Mouse (Mus musculus): ENCODE measurements around the gene Gabbr2. TPM values are rescaled to one million over a fixed set of nuclear protein-coding genes. Genes with fewer than 3 reads are reported as not detected.

The Gabbr2 gene
- polyA plus RNA-seq, 1 experiment, result not detected

- Histone ChIP-seq H3K36me3 (replicated peaks; ENCODE audit: low read length) (no peaks in the 10 kb centered on the region), H3K4me3 (replicated peaks) (no peak overlapping the region), H3K4me1 (no peaks in the 10 kb centered on the region; the same call in 1 of the 2 replicates), H3K27me3 (replicated peaks) (peaks cover 25% of the 10 kb centered on the region), H3K9me3 (no peaks in the 10 kb centered on the region)
- TF ChIP-seq GATA1 (IDR thresholded peaks at IDR 0.05; ENCODE audit: borderline replicate concordance, low read length), result no peak
- TF ChIP-seq FLI1 (IDR thresholded peaks at IDR 0.05; ENCODE audit: low read length), result no peak
Observed at GRCm38 (mm10) chr4:46836065-46836464, 155.6 kb downstream of the Gabbr2 start.

- Histone ChIP-seq H3K4me1 (peaks cover under 1% of the 10 kb centered on the region), H3K9me3 (no peaks in the 10 kb centered on the region), H3K4me3 (replicated peaks) (no peak overlapping the region), H3K36me3 (replicated peaks; ENCODE audit: low read length) (no peaks in the 10 kb centered on the region), H3K27me3 (replicated peaks) (peaks cover 23% of the 10 kb centered on the region)
- TF ChIP-seq FLI1 (IDR thresholded peaks at IDR 0.05; ENCODE audit: low read length), result no peak
- TF ChIP-seq GATA1 (IDR thresholded peaks at IDR 0.05; ENCODE audit: borderline replicate concordance, low read length), result no peak
Observed at GRCm38 (mm10) chr4:46835064-46835463, 156.6 kb downstream of the Gabbr2 start.

DNA sequence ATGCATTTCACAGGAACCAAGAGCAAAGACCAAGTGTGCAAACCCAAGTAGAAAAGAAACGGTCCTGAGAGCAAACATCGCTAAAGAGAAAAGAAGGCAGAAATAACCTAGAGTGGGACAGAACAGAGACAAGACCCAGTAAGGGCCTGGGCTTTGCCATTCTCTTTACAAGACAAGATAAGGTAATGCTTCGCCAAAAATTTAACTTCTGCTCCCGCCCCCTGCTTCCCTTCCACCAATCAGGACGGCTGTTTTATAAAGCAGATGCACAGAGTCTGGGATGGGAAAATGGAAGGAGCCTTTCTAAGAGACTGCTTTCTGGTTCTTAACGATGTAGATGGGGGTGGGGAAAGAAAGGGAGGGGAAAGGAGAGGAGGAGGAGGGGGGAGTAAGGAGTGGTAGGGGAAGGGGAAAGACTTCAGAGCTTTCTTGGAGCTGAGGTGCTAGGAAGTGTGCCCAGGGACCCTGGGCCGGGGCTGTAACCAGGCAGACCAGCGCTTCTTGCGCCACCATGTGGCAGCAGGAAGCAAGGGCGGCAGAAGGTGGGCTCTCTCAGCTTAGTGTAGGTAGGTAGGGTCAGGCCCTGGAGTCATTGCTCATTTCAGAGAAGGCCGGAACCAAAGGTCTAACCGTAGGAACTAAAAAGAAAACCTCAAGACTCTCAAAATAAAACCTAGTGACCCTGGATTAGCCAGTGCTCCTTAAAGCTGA lies 158.7 kb downstream of the Gabbr2 start:
- H3K4me1 ChIP-seq, result peaks cover 16% of the 10 kb centered on the region
- H3K27me3 ChIP-seq (replicated peaks), result peaks cover 19% of the 10 kb centered on the region
- H3K9me3 ChIP-seq, result no peaks in the 10 kb centered on the region
- H3K4me3 ChIP-seq (replicated peaks), result no peak overlapping the region
- TF ChIP-seq GATA1 (IDR thresholded peaks at IDR 0.05; ENCODE audit: borderline replicate concordance, low read length), result no peak
- TF ChIP-seq FLI1 (IDR thresholded peaks at IDR 0.05; ENCODE audit: low read length), result no peak
- no peaks in the 10 kb centered on the region for H3K36me3 ChIP-seq (replicated peaks; ENCODE audit: low read length)

DNA sequence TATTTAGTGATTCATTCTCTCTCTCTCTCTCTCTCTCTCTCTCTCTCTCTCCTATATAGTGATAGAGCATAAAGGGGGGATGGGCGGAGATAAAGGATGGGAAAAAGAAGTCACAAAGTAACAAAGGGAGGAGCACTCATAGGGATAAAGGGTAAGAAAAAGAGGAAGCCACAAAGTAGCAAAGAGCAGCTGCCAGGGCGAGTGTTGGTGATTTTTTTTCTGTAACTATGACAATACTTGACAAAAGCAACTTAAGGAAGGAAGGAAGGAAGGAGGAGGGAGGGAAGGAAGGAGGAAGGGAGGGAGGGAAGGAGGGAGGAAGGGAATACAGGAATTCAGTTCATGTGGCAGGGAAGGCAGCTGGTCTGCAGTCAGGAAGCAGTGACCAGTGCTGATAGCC lies 162.0 kb downstream of the Gabbr2 start:
- Histone ChIP-seq H3K9me3 (no peaks in the 10 kb centered on the region), H3K4me1 (peaks cover 16% of the 10 kb centered on the region)
- TF ChIP-seq GATA1 (IDR thresholded peaks at IDR 0.05; ENCODE audit: borderline replicate concordance, low read length) (no peak), FLI1 (IDR thresholded peaks at IDR 0.05; ENCODE audit: low read length) (no peak)

GRCm38 (mm10) chr4:46828141-46828571 lies 163.5 kb downstream of the Gabbr2 start:
- peaks cover 24% of the 10 kb centered on the region for H3K27me3 ChIP-seq (replicated peaks)
- TF ChIP-seq FLI1 (IDR thresholded peaks at IDR 0.05; ENCODE audit: low read length), result no peak
- TF ChIP-seq GATA1 (IDR thresholded peaks at IDR 0.05; ENCODE audit: borderline replicate concordance, low read length), result no peak

More for the DNA sequence above, 162.0 kb downstream of the Gabbr2 start:
- Histone ChIP-seq H3K36me3 (replicated peaks; ENCODE audit: low read length) (no peaks in the 10 kb centered on the region), H3K27me3 (replicated peaks) (peaks cover 21% of the 10 kb centered on the region), H3K4me3 (replicated peaks) (peak overlapping the region; percentile 75)

DNA sequence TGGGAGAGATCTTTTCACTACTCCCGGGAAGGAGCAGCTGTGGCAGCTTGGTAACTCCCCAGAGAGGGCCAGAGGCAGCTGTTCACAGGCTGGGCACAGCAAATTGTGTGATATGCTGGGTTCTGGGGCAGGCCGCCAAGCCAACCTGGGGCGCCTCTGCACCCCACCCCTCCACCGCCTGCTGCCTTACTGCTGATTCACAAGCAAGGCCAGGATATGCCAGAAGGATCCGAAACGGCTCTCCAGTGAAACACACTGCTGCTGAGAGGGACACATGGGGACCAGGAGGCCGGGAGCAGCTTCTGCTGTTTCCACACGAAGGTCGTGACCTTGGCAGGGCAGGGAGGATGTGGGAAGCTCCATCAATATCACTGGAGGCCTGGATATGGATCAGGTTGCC lies 164.2 kb downstream of the Gabbr2 start:
- Histone ChIP-seq H3K27me3 (replicated peaks) (peaks cover 30% of the 10 kb centered on the region), H3K36me3 (replicated peaks; ENCODE audit: low read length) (no peaks in the 10 kb centered on the region), H3K4me3 (replicated peaks) (no peak overlapping the region), H3K4me1 (peaks cover 16% of the 10 kb centered on the region), H3K9me3 (peaks cover 3% of the 10 kb centered on the region; the same call in 1 of the 2 replicates)
- no peak for TF ChIP-seq FLI1 (IDR thresholded peaks at IDR 0.05; ENCODE audit: low read length)

More at GRCm38 (mm10) chr4:46828141-46828571, 163.5 kb downstream of the Gabbr2 start:
- Histone ChIP-seq H3K4me3 (replicated peaks) (no peak overlapping the region), H3K9me3 (no peaks in the 10 kb centered on the region), H3K4me1 (peaks cover 16% of the 10 kb centered on the region), H3K36me3 (replicated peaks; ENCODE audit: low read length) (no peaks in the 10 kb centered on the region)

GRCm38 (mm10) chr4:46825846-46826529 lies 165.7 kb downstream of the Gabbr2 start:
- Histone ChIP-seq H3K36me3 (replicated peaks; ENCODE audit: low read length) (no peaks in the 10 kb centered on the region), H3K9me3 (peaks cover 3% of the 10 kb centered on the region; the same call in 1 of the 2 replicates), H3K4me3 (replicated peaks) (no peak overlapping the region), H3K4me1 (peaks cover 16% of the 10 kb centered on the region), H3K27me3 (replicated peaks) (peaks cover 31% of the 10 kb centered on the region)
- TF ChIP-seq GATA1 (IDR thresholded peaks at IDR 0.05; ENCODE audit: borderline replicate concordance, low read length), result no peak
- no peak for TF ChIP-seq FLI1 (IDR thresholded peaks at IDR 0.05; ENCODE audit: low read length)

GRCm38 (mm10) chr4:46823738-46824137 lies 167.9 kb downstream of the Gabbr2 start:
- Histone ChIP-seq H3K36me3 (replicated peaks; ENCODE audit: low read length) (no peaks in the 10 kb centered on the region), H3K4me1 (peaks cover 4% of the 10 kb centered on the region; the same call in 1 of the 2 replicates), H3K4me3 (replicated peaks) (no peak overlapping the region), H3K27me3 (replicated peaks) (peaks cover 40% of the 10 kb centered on the region), H3K9me3 (peaks cover 3% of the 10 kb centered on the region; the same call in 1 of the 2 replicates)
- TF ChIP-seq GATA1 (IDR thresholded peaks at IDR 0.05; ENCODE audit: borderline replicate concordance, low read length), result no peak
- no peak for TF ChIP-seq FLI1 (IDR thresholded peaks at IDR 0.05; ENCODE audit: low read length)

- Histone ChIP-seq H3K36me3 (replicated peaks; ENCODE audit: low read length) (no peaks in the 10 kb centered on the region), H3K4me1 (no peaks in the 10 kb centered on the region), H3K9me3 (peaks cover 3% of the 10 kb centered on the region; the same call in 1 of the 2 replicates), H3K4me3 (replicated peaks) (no peak overlapping the region), H3K27me3 (replicated peaks) (peaks cover 35% of the 10 kb centered on the region)
- no peak for TF ChIP-seq GATA1 (IDR thresholded peaks at IDR 0.05; ENCODE audit: borderline replicate concordance, low read length)
Observed at GRCm38 (mm10) chr4:46821709-46822108, 170.0 kb downstream of the Gabbr2 start.

- Histone ChIP-seq H3K4me3 (replicated peaks) (no peak overlapping the region), H3K9me3 (no peaks in the 10 kb centered on the region), H3K4me1 (no peaks in the 10 kb centered on the region; the same call in 1 of the 2 replicates)
Observed at GRCm38 (mm10) chr4:46814954-46815353, 176.7 kb downstream of the Gabbr2 start.

More at GRCm38 (mm10) chr4:46814954-46815353, 176.7 kb downstream of the Gabbr2 start:
- Histone ChIP-seq H3K27me3 (replicated peaks) (peaks cover 42% of the 10 kb centered on the region), H3K36me3 (replicated peaks; ENCODE audit: low read length) (no peaks in the 10 kb centered on the region)
- TF ChIP-seq FLI1 (IDR thresholded peaks at IDR 0.05; ENCODE audit: low read length), result no peak
- TF ChIP-seq GATA1 (IDR thresholded peaks at IDR 0.05; ENCODE audit: borderline replicate concordance, low read length), result no peak

All from megakaryocyte, embryonic 14.5 days (primary cell).